Mouse (Mus musculus): ENCODE results near the gene Vmn2r16. TPM values are rescaled to one million over a fixed set of nuclear protein-coding genes. Genes with fewer than 3 reads are reported as not detected.

Gene Vmn2r16
- polyA plus RNA-seq (2015; fragmentation: Nextera tagmentation; extraction: Ambion mirVana): not detected in 2 replicates

DNA sequence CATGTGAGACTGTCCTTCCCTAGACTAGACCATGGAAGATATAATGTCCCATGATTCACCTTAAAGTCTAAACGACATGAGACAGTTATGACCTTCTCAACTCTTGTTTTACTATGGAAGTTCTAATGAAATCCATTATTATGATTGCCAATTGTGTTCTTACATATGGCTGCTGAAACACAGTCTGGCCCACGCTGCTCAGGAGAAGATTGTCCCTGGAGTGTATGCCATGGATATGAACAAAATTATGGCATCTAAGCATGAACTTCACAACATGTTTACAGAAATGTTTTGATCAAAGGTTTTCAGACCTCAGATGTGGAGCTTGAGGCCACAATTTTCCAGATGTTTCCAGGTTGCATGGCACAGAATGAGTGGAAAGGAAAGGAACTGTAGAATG, at the start of gene Vmn2r16:
TSS of gene Vmn2r16 (plus strand) at position 301 of the 400 bp plus-strand sequence.
- no peak for ATAC-seq (ENCODE audit: low FRiP score, low TSS enrichment)
- WGBS: 50% methylated on average over 2 of the region's 2 CpGs
- H3K36me3 ChIP-seq (ENCODE audit: control insufficient read depth, insufficient read depth, low read length): no peaks in the 10 kb centered on the region
- TF ChIP-seq CTCF (IDR thresholded peaks at IDR 0.05; ENCODE audit: low read depth) (no peak), EP300 (optimal IDR thresholded peaks at IDR 0.05) (no peak)
- no peak within 1 kb of the TSS for H3K27ac ChIP-seq (replicated peaks)
- H3K9me3 ChIP-seq (ENCODE audit: control insufficient read depth, low read length): no peaks in the 10 kb centered on the region
- no peak for DNase-seq (ENCODE audit: low spot score)
- no peak within 1 kb of the TSS for H3K4me2 ChIP-seq (replicated peaks; ENCODE audit: low read depth)
- H3K4me3 ChIP-seq (ENCODE audit: low read depth, low read length): no peak within 1 kb of the TSS
- H3K27me3 ChIP-seq (ENCODE audit: control insufficient read depth, insufficient read depth, low read length): no peaks in the 10 kb centered on the region
- H3K4me1 ChIP-seq (replicated peaks; ENCODE audit: control insufficient read depth, insufficient read depth): no peaks in the 10 kb centered on the region
- H3K9ac ChIP-seq (ENCODE audit: low read length): no peak within 1 kb of the TSS

DNA sequence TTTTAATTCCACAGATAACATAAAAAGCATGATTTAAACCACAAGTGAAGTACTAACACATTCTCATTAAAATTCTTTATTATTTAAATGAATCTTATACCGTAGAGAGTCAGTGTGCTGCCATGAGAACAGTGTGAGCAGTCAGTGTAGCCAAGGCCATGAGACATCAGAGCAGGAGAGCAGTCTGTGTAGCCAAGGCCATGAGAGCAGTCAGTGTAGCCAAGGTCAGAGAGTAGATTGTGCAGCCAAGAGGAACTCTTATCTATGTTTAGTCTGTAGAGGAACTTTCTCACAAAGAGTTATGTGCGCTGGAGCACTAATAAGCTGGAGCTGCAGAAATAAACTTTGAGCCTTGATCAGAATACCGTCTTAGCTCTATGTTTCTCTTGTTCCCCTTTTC, 35.3 kb upstream of the Vmn2r16 start:
- ATAC-seq (ENCODE audit: low FRiP score, low TSS enrichment): no peak
- no peaks in the 10 kb centered on the region for H3K9me3 ChIP-seq (ENCODE audit: control insufficient read depth, low read length)
- TF ChIP-seq EP300 (optimal IDR thresholded peaks at IDR 0.05) (no peak), CTCF (IDR thresholded peaks at IDR 0.05; ENCODE audit: low read depth) (no peak)
- DNase-seq (ENCODE audit: low spot score): no peak
- H3K9ac ChIP-seq (ENCODE audit: low read length): no peak overlapping the region
- no peak overlapping the region for H3K4me2 ChIP-seq (replicated peaks; ENCODE audit: low read depth)
- no peak overlapping the region for H3K4me3 ChIP-seq (ENCODE audit: low read depth, low read length)
- no peaks in the 10 kb centered on the region for H3K27me3 ChIP-seq (ENCODE audit: control insufficient read depth, insufficient read depth, low read length)
- H3K4me1 ChIP-seq (replicated peaks; ENCODE audit: control insufficient read depth, insufficient read depth): no peaks in the 10 kb centered on the region
- WGBS: 77% methylated on average over 3 of the region's 3 CpGs
- H3K27ac ChIP-seq (replicated peaks): no peak overlapping the region
- H3K36me3 ChIP-seq (ENCODE audit: control insufficient read depth, insufficient read depth, low read length): no peaks in the 10 kb centered on the region

DNA sequence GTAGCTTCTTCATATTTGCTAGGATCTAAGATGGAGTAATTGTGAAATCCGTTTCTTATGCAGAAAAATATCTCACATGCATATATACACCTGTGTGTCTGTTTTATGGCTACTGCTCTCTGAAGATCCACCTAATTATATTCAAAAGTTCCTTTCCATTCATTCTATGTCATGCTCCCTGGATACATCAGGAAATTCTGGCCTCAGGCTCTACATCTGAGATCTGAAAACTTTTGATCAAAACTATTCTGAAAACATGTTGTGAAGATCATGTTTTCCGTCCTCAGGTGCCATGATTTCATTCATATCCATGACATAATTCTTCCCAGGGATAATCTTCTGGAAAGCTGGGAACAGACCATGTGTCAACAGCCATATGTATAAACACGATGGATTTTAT, 32.4 kb upstream of the Vmn2r16 start, which contains the start of gene Vmn2r15:
TSS of gene Vmn2r15 (minus strand) at position 101 of the 400 bp plus-strand sequence.
- DNase-seq (ENCODE audit: low spot score): no peak
- no peaks in the 10 kb centered on the region for H3K4me1 ChIP-seq (replicated peaks; ENCODE audit: control insufficient read depth, insufficient read depth)
- 44% methylated on average over 3 of the region's 3 CpGs for WGBS

DNA sequence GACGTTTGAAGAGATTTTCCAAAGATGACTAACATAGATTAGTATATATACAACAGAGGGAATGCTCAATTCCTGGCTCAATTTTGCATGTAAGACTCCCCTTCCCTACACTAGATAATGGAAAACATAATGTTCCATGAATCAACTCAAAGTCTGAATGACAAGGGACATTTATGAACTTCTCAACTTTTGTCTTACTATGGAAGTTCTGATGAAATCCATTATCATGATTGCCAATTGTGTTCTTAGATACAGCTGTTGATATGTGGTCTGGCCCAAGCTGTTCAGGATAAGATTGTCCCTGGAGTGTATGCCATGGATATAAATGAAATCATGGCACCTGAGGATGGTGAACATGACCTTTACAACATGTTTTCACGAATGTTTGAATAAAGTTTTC, 89.4 kb downstream of the Vmn2r16 start, which contains the start of gene Vmn2r17:
TSS of gene Vmn2r17 (plus strand) at position 301 of the 400 bp plus-strand sequence.
- H3K4me2 ChIP-seq (replicated peaks; ENCODE audit: low read depth): no peak within 1 kb of the TSS
- TF ChIP-seq EP300 (optimal IDR thresholded peaks at IDR 0.05) (no peak), CTCF (IDR thresholded peaks at IDR 0.05; ENCODE audit: low read depth) (no peak)
- no peak within 1 kb of the TSS for H3K4me3 ChIP-seq (ENCODE audit: low read depth, low read length)
- no peak within 1 kb of the TSS for H3K27ac ChIP-seq (replicated peaks)
- no peaks in the 10 kb centered on the region for H3K4me1 ChIP-seq (replicated peaks; ENCODE audit: control insufficient read depth, insufficient read depth)
- H3K9me3 ChIP-seq (ENCODE audit: control insufficient read depth, low read length): no peaks in the 10 kb centered on the region
- H3K36me3 ChIP-seq (ENCODE audit: control insufficient read depth, insufficient read depth, low read length): no peaks in the 10 kb centered on the region
- WGBS: 52% methylated on average over 2 of the region's 2 CpGs
- no peaks in the 10 kb centered on the region for H3K27me3 ChIP-seq (ENCODE audit: control insufficient read depth, insufficient read depth, low read length)
- no peak for DNase-seq (ENCODE audit: low spot score)
- no peak within 1 kb of the TSS for H3K9ac ChIP-seq (ENCODE audit: low read length)
- ATAC-seq (ENCODE audit: low FRiP score, low TSS enrichment): no peak

More for the DNA sequence above, 32.4 kb upstream of the Vmn2r16 start, which contains the start of gene Vmn2r15:
- no peak for ATAC-seq (ENCODE audit: low FRiP score, low TSS enrichment)
- Histone ChIP-seq H3K27me3 (ENCODE audit: control insufficient read depth, insufficient read depth, low read length) (no peaks in the 10 kb centered on the region), H3K4me3 (ENCODE audit: low read depth, low read length) (no peak within 1 kb of the TSS), H3K9me3 (ENCODE audit: control insufficient read depth, low read length) (no peaks in the 10 kb centered on the region), H3K9ac (ENCODE audit: low read length) (no peak within 1 kb of the TSS), H3K36me3 (ENCODE audit: control insufficient read depth, insufficient read depth, low read length) (no peaks in the 10 kb centered on the region), H3K4me2 (replicated peaks; ENCODE audit: low read depth) (no peak within 1 kb of the TSS), H3K27ac (replicated peaks) (no peak within 1 kb of the TSS)
- TF ChIP-seq CTCF (IDR thresholded peaks at IDR 0.05; ENCODE audit: low read depth) (no peak), EP300 (optimal IDR thresholded peaks at IDR 0.05) (no peak)

Other genes with a start within 250 kb of the Vmn2r16 start
- not detected in 2 replicates for gene Vmn2r12, start 232.2 kb upstream of the Vmn2r16 start, polyA plus RNA-seq (2015; fragmentation: Nextera tagmentation; extraction: Ambion mirVana)
- not detected in 2 replicates for gene Vmn2r13, start 138.0 kb upstream of the Vmn2r16 start, polyA plus RNA-seq (2015; fragmentation: Nextera tagmentation; extraction: Ambion mirVana)
- gene Vmn2r14, start 105.5 kb upstream of the Vmn2r16 start, polyA plus RNA-seq (2015; fragmentation: Nextera tagmentation; extraction: Ambion mirVana): not detected in 2 replicates
- not detected in 2 replicates for gene Vmn2r15, start 32.5 kb upstream of the Vmn2r16 start, polyA plus RNA-seq (2015; fragmentation: Nextera tagmentation; extraction: Ambion mirVana)
- gene Vmn2r17, start 89.5 kb downstream of the Vmn2r16 start, polyA plus RNA-seq (2015; fragmentation: Nextera tagmentation; extraction: Ambion mirVana): not detected in 2 replicates
- 8.7 and 9.9 TPM in 2 replicates for gene Crlf2, start 228.8 kb downstream of the Vmn2r16 start, polyA plus RNA-seq (2015; fragmentation: Nextera tagmentation; extraction: Ambion mirVana)